Mouse (Mus musculus) heart, adult 9 months (tissue): ENCODE measurements around the gene Zfp704.
"Not testable (repeated sequence)": the region's sequence is repeated elsewhere in the genome, so short reads cannot be mapped to it uniquely, and the experiment has no call there.

ENCODE experiments used
- DNase-seq, 2 experiments: peaks; one replicate each; pipeline ENCODE4 v3.0.0; 2022; ENCODE audit warnings: low spot score in 2 of 2

Gene Zfp704

DNA sequence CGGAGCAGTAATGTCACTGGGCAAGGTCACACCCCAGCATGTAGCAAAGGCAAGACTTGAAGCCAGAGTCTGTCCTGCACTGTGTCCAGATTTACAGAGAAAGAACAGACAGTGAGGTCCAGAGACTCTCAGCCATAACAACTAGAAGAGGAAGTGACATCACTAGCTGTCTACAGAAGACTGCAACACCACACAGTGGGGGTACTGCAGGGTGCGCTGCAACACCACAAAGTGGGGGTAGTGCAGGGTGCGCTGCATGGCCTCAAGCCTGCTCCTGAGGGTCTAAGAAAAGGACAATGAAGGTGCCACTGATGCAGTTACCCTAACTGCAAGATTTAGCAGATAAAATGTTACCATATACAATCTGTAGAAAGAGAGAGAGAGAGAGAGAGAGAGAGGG is 11.8 kb downstream of the Zfp704 start:
- DNase-seq = no peak

GRCm38 (mm10) chr3:9594457-9594856 is 15.4 kb downstream of the Zfp704 start:
- no peak for DNase-seq

DNA sequence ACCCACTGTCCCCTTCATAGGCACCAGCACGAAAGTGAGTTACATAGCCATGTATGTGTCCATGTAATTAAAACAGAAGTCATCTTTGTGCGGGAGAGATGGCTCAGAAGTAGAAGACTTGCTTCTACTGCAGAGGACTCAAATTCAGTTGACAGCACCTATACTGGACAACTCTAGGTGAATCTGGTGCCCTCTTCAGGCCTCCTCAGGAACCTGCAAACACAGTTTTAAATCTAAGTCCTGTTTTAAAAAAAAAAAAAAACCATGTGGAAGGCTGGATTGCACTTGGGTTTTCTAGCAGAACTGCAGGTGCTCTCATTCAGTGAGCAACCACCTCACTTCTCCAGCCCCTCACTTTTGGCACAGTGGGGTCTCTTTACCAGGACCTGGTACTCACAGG is 16.1 kb downstream of the Zfp704 start:
- no peak for DNase-seq

DNA sequence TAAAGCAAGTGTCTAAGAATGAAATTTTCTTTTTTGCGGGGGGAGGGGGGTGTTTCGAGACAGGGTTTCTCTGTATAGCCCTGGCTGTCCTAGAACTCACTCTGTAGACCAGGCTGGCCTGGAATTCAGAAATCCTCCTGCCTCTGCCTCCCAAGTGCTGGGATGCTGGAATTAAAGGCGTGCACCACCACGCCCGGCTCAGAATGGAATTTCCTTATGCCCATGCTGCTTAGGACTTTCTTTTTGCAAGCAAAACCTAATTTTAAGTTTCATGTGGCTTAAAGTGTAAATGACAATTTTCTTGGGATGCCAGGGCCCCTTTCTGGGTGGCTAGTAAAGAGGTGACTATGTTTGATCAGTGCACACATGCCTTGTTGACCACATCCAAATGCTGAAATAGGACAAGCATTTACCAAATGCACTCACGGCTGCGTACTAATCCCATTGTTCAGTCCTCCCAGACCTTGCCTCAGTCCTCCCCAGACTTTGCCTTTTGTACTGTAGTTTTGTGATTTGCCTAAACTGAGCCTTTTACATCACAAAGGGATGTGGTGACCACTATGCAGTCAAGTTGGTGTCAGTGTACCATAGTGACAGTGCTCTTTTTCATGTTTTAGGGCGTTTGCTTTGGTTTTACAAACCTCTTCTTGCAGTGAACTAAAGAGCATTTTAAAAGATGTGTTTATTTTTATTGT is 18.3 kb downstream of the Zfp704 start:
- no peak for DNase-seq

GRCm38 (mm10) chr3:9588635-9589034 is 21.2 kb downstream of the Zfp704 start:
- DNase-seq = no peak

DNA sequence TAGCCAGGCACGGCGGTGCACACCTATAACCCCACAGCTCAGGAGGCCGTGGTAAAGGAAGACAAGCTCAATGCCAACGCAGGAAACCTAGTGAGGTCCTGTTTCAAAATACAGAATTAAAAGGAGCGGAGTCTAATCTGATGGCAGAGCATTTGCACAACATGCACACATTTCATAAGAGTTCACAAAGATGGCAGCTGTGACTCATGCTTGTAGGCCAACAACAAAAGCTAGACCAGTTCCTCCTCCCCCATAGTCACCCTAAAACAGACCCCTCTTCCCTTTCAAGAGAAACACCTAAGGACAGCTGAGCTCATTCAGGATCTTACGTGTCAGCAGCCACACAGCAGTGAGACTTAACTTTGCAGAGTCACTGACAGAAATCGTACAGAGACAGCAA is 22.6 kb downstream of the Zfp704 start:
- no peak for DNase-seq

GRCm38 (mm10) chr3:9583516-9583915 is 26.4 kb downstream of the Zfp704 start:
- no peak for DNase-seq

- no peak for DNase-seq
Measured at GRCm38 (mm10) chr3:9580952-9581798, 28.7 kb downstream of the Zfp704 start.

DNA sequence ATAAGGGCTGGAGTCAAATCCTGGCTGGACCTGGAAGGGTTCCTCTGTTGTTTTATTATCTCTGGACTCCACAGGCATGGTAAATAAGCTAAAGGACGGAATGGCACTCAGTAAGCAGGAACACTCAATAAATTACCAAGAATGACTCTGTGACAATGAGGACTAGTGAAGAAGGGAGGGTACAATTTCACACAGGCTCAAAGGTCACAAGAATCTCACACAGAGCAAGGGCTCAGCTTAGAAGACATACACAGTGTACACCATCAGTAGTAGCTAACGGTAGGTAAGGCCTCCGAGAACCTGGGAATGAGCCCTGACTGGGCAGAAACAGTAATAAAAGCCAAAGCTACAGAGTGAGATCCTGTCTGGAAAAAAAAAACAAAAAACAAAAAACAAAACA is 29.8 kb downstream of the Zfp704 start:
- no peak for DNase-seq

DNA sequence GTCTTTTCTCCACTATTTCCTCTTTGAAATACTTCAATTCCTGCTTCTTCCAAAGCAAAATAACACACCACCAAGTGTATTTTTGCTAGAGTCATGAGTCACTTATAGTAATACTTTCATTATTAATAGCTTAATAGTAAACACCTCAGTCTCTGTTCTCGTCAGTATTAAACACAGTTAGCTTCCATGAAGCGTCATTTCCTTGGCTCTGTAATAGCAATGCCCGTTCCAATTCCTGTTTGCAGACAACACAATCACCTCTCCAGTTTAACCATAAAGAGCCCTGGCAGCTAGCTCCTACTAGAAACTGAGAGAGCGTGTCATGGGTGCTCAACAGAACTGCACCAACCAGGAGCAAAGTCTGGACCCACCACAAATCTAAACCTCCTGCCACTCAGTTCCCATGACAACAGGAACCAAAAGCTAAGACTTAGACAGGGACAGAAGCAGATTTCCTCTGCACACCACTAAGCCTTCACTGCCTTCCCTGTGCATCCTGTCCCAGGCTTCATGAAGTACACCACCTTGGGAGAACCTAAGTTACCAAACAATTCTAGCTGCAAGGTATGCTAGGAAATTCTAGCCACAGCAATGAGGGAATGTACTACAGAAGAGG is 30.7 kb downstream of the Zfp704 start:
- DNase-seq = no peak

DNA sequence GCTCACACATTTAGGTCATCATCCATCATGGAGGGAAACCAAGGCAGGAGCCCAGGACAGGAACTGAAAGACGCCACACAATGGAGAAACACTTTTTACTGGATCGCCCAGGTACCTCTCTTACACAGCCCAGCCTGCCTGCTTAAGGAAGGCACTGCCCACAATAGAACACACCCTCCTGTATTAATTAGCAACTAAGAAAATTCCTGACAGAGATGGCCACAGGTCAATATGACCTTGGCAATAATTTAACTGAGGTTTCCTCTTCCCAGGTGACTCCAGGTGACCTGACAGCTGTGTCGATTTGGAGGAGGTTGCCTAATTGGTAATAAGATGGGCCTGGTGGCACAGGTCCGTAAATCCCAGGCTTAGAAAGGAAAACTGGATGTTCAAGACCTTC is 33.0 kb downstream of the Zfp704 start:
- no peak for DNase-seq

- DNase-seq = no peak
Measured at GRCm38 (mm10) chr3:9574305-9574704, 35.6 kb downstream of the Zfp704 start.

DNA sequence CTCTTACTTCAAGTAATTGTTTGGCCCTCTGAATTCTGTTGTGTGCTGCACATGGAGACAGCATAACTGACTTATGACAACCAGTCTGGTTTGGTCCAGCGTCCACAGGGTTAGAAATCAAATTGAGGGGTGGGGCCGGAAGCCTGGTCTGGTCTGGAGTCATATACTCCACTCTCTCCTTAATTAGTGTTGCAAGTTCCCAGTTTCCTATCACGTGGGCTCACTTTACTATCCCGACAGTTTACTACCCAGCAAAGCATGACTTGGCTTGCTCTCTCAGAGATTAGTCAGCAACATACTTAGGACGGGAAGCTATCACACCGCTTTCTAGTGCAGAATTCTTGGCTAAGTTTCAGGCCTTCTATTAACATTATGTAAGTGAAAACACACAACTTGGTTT is 36.3 kb downstream of the Zfp704 start:
- DNase-seq = peak; percentile 79 to 81

DNA sequence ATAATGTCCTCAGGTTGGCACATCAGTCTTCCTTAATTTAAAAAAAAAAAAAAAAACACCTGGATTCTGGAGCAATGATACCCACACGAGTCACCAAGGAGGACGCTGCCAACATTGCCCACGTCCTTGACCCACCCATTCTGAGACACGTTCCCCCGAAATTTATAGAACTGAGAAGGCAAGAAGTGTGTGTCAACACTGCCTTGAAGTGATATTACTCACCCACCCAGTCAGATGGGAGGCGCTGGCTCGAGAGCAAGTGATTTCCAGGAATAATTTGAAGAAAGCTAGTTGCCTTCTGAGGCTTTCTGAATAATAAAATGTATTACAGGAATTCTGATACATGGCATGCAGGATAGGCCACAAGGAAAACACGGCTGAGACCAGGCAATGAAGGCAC is 37.6 kb downstream of the Zfp704 start:
- no peak for DNase-seq

GRCm38 (mm10) chr3:9570782-9571181 is 39.1 kb downstream of the Zfp704 start:
- DNase-seq = no peak

- not testable (repeated sequence) for DNase-seq
Measured at GRCm38 (mm10) chr3:9569706-9570105, 40.2 kb downstream of the Zfp704 start.

DNA sequence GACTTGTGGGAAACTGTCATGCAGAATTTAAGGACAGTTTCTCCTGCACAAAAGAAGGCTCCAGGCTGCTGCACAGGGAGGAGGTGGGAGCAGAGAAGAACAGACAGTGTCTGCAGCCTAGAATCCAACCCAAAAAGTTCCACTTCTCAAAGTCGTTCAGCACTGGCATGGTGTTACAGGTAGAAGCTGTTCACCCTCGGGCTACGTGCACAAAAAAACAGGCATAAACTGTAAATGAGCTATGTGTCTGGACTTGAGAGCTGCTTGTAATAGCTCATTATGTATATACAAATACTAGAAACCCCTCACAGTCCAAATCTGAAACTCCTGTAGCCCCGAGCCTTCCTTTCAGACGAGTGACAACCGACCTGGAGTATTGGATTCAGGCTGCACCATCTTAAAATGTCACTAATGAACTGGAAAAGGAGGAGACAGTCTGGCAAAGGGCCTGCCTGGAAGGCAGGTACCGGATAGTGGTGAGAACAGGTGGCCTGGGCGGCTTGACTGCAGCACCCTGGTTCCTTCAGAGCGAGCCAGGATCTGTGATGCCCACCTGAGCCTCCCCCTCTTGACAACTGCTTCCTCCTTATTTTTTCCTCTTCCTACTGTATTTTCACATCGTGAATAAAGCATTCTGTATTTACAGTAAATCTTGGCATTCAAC is 41.2 kb downstream of the Zfp704 start:
- no peak for DNase-seq

DNA sequence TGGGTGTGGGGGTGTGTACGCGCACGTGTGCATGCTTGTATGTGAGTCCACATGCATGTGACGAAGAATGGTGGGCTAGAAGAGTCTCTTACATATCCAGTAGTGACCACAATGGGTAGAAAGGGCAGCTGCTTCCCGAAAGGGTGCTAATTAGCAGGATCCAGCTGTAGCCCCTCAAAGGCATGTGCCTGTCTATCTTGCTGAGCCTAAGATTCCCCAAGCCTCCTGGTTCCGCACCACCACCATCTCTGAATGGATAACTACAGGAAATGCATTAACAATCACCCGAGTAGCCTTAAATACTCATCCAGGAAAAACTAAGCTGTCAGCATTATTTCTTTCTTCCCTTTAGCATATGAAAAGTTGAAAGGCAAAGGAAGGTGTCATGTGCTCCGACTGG is 41.9 kb downstream of the Zfp704 start:
- no peak for DNase-seq

DNA sequence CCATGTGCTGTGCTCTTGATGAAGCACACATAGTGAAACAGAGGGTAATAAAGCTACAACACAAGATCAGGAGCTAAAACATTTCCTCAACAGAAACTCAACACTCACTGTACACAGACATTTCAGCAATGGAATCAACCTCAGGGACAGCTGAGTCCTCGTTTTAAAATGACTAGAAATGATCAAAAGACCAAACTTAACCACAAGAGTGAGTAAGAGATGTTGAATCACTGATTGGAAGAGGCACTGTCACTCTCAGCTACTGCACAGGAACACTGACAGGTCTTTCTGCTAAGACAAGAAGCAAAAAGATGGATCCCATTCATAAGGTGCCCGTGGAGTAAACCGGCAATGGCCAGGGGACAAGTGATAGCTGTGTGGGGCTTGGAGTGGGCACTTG is 43.1 kb downstream of the Zfp704 start:
- no peak for DNase-seq

GRCm38 (mm10) chr3:9563562-9563961 is 46.3 kb downstream of the Zfp704 start:
- no peak for DNase-seq

GRCm38 (mm10) chr3:9562649-9563328 is 47.1 kb downstream of the Zfp704 start:
- no peak for DNase-seq
